Mouse (Mus musculus) mouse embryonic stem cell (cell line): Measurements from ENCODE around the gene Sv2b.
"Not testable (repeated sequence)": the region's sequence is repeated elsewhere in the genome, so short reads cannot be mapped to it uniquely, and the experiment has no call there.

Experiments used
- in situ Hi-C, 2 experiments: fragments of 300-500 bp; cut with MboI; formaldehyde crosslinking; loops; 1 replicate in 1 of 2; 3 replicates in 1 of 2; pipeline ENCODE4 v1.14.3; 2019 to 2020; ENCODE audit warnings: low sequenced_read_pairs in 2 of 2, low pct_unique_long_range_greater_than_20kb in 1 of 2, mixed read lengths in 1 of 2; ENCODE audit not compliant: unreplicated experiment in 1 of 2

Gene Sv2b

DNA sequence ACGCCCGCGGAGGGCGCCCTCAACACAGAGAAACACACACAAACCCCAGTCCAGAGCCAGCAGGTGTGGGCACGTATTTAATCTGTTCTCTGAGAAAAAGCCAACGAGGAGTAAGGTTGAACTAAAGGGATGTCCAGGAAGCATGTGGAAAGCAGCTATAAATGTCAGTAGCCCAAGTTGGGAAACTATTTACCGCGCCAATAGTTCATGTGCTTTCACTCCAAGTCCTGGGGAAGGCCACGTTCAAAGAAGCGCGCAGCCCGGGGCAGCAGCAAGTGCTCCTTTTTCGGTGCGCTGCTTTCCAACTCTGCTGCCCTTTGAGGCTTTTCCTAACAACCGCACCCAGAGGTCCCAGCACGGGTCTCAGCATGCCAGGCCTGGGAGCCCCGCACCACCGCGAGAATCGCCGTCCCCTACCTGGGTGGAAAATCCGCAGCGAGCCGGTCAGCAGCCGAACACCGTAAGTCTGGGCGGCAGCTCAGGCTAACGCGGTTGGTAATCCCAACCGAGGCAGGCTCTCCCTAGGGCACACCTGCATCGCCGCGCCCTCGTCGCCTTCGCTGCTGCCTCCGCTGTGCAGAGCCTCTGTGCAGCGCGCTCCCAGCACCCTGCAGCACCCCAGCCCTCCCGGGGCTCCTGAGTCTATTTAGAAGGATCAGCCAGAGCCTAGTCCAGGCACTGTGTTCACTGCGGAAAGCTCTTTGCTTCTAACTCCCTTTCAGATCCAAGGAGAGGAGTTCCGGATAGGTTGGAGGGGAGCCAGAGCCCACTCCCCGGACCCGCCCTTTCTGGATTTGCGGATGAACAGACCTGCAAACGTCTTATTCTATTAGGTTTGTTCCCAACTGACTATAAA is at the start of gene Sv2b:
Gene Sv2b (minus strand): TSS at position 806 of the 856 bp plus-strand sequence.
- in situ Hi-C loops, result no loop called here

- in situ Hi-C loops, result no loop called here
Observed at GRCm38 (mm10) chr7:75358284-75358851, 49.3 kb upstream of the Sv2b start.

DNA sequence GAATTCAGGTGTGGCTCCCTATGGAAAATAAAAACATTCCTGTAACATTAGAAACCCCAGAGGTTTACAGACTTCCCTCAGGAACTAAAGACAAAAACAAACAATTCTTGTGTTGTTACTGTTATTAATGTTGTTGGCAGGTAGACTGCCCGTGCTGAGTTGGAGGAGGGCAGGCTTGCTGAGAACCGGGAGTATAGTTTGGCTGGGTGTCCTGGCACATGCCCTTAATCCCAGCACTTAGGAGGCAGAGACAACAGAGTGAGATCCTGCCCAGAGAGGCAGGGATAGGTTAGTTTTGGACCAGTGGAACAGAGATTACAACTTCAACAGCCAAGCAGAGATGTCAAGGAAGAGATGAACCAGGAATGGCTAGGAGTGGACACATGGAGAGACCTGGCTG is 46.5 kb upstream of the Sv2b start:
- in situ Hi-C loops, result no loop called here

DNA sequence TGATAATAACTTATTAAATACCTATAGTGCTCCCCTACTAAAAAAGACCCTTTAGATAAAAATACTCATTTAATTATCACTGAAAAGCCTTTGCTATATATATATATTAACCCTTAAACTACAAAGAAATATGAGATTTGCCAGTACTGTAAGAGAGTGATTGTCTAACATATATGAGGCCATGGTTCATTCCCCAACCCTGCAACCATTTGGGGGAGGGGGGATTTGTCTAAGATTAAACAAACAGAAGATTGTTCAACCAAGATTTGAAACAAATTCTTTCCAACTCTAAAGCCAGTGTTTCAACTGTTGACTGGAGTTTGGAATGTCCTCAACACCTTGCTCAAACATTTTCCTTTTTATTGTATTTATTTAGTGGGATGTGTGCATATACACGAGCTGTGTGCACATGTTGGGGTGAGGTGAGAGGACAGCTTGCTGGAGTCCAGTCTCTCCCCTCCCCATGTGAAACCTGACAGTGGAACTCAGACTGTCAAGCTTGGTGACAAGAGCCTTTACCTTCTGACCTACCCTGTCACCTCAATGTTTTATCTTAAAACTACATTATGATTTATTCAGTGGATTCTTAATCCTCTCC is 43.8 kb upstream of the Sv2b start:
- in situ Hi-C loops, result no loop called here

- in situ Hi-C loops, result no loop called here
Observed at GRCm38 (mm10) chr7:75350172-75350571, 41.1 kb upstream of the Sv2b start.

DNA sequence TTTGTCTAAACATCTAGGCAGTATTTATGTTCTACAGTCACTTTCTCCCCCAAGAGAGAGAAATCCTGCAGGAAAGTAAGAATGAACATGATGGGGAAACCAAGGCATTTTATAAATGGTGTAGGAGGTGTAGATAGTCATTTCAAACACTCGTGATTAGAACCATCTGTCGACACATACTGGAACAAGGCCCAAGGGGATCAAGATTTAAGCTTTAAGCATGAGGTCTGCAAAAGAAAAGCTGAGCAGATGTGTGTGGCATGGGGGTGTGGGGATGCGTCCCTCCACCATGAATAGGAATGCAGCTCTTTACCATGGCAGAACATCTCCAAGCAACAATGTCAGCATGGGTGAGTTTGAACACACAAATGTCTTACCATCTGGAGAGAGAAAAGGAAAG is 23.2 kb upstream of the Sv2b start:
- in situ Hi-C loops, result loop anchor here in 1 of 2 experiments (25.0 kb wide), 1 partner anchor 95 kb away; no protein-coding TSS in a partner anchor

DNA sequence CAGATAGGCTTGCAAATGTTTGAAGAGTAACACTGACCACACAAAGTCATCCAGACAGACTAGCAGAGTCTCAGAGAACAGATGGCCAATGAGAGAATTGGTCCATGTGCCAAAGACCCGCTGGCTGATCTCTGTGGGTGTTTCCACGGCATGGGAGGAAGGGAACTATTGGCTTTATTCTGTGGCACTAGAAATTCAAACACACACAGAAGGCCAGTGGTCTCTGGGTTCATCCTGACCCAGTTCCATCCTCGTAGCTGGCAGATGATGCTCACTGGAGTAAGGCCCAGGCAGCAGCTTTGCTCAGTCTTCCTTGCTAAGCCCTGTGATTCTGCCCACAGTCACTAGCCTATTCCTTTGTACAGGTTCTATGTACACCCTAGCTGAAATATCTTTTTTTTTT is 20.7 kb upstream of the Sv2b start:
- in situ Hi-C loops, result loop anchor here in 1 of 2 experiments (25.0 kb wide), 1 partner anchor 92 kb away; no protein-coding TSS in a partner anchor

DNA sequence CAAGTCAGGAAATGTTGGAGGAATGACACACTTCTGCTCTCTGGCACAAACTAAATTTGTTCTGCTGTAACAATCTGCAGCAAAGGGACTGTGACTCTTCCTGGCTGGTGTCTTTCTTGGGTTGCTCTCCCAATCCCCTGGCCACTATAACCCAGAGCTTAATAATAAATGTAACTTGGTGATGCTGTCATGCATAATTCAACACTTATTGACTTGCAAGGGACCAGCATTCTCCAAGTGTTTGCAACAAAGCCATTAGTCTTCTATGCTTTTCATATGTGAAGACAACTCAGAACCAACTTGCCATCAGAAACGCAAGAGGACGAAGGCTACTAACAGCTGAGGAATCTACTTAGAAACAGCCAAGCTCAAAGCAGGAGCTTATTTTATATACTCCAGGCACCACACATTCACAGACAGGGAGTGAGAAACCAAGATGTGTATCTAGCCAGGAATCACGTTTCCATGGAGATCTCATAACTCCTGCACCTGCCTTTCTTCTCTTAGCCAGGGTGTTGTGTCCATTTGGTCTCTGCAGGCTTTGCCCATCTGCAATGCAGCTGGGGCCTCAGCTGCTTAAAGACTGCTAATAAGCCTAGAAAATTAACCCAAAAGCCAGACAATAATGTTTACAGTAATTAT is 19.8 kb upstream of the Sv2b start:
- in situ Hi-C loops, result loop anchor here in 1 of 2 experiments (25.0 kb wide), 1 partner anchor 92 kb away; no protein-coding TSS in a partner anchor

GRCm38 (mm10) chr7:75325273-75325672 is 16.2 kb upstream of the Sv2b start:
- in situ Hi-C loops, result loop anchor here in 1 of 2 experiments (25.0 kb wide), 1 partner anchor 88 kb away; no protein-coding TSS in a partner anchor

DNA sequence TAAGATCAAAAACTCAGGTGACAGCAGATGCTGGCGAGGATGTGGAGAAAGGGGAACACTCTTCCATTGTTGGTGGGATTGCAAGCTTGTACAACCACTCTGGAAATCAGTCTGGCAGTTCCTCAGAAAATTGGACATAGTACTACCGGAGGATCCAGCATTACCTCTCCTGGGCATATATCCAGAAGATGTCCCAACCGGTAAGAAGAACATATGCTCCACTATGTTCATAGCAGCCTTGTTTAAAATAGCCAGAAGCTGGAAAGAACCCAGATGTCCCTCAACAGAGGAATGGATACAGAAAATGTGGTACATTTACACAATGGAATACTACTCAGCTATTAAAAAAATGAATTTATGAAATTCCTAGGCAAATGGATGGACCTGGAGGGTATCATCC is 13.7 kb upstream of the Sv2b start:
- in situ Hi-C loops, result not testable (repeated sequence)

GRCm38 (mm10) chr7:75320009-75320408 is 10.9 kb upstream of the Sv2b start:
- in situ Hi-C loops, result no loop called here

GRCm38 (mm10) chr7:75318320-75318719 is 9.3 kb upstream of the Sv2b start:
- in situ Hi-C loops, result no loop called here

- in situ Hi-C loops, result no loop called here
Observed at GRCm38 (mm10) chr7:75314873-75315272, 5.8 kb upstream of the Sv2b start.

DNA sequence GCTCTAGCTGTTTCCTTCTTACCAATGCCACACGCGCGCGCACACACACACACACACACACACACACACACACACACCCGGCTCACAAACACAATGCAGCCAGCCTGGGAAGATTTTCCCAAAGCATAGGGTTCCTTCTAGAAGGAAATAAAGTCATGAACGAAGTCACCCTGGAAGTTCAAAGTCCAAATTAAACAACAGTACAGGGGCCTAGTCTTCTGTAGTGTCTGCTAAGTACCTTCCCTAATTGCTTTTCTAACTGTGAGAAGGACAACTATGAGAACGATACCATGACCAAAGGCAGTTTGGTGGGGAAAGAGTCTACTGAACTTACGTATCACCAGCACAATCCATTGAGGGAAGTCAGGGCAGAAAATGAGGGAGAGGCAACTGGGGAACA is 508 bp upstream of the Sv2b start:
- in situ Hi-C loops, result no loop called here

- in situ Hi-C loops, result no loop called here
Observed at GRCm38 (mm10) chr7:75308140-75308456, 964 bp downstream of the Sv2b start.

- in situ Hi-C loops, result no loop called here
Observed at GRCm38 (mm10) chr7:75307570-75308087, 1.4 kb downstream of the Sv2b start.

DNA sequence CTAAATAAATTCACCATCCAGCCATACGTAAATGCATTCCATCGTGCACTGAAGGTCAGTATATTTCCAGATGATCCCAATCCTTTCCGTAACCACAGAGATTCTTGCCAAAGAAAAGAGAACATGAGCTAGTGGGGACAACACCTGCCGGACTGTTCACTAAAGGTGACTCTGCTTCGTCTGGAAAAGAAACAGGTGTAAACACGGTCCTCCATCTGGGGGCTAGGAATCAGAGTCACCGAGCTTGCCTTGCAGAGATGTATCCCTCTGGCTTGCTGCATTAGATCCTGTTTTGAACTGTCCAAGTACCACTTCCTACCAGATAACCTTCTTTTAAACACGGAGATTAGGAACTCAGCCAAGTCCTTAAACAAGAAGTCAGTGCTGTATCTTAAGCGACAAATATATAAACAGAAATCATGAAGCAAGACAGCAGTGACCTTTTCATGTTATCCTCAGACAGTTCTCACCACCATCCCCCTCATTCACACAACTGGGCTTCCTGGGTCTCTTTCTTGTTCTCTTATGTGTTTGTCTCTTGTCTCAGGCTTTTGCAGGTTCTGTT is 3.1 kb downstream of the Sv2b start:
- in situ Hi-C loops, result no loop called here

DNA sequence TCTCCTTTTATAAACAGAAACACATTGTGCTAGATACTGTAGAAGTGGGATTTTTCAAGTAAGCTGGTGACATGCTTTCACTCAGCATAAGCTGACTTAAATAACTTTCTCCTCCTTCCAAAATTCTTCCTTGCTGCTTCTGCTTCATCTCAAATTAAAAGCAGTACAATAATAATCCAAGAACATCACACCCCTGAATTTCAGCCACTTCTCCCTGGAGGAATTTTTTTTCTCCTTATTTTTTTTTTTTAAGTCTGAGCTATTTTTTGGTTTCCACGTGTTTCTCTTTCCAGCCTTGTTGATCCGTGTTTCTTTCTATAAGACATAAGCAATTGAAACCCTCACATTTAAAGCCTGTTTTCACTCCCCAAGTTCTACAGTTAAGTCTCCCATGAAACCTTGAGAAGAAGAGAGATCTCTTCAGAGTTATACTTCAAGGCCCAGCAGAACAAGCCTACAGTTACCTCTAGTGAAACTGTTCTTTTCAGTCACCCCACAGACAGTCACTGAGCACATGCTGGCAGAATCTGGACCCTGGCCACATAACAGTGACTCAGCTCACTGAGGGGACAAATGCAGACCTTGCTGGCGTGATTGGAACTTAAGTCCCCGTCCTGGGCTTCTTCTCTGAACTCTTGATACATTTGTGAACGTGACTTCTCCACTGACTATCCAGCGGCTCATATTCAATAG is 6.4 kb downstream of the Sv2b start:
- in situ Hi-C loops, result no loop called here
